Mouse (Mus musculus) cerebellum, adult (tissue): ENCODE results near the gene Mmp10.

Experiments used
- ATAC-seq: cut with Nextera tagmentation; 2 replicates; pipeline ENCODE4 v1.9.2; 2017; ENCODE audit warnings: mild to moderate bottlenecking, moderate library complexity, mixed read lengths; ENCODE audit not compliant: insufficient number of reproducible peaks, low FRiP score, low TSS enrichment

The Mmp10 gene

DNA sequence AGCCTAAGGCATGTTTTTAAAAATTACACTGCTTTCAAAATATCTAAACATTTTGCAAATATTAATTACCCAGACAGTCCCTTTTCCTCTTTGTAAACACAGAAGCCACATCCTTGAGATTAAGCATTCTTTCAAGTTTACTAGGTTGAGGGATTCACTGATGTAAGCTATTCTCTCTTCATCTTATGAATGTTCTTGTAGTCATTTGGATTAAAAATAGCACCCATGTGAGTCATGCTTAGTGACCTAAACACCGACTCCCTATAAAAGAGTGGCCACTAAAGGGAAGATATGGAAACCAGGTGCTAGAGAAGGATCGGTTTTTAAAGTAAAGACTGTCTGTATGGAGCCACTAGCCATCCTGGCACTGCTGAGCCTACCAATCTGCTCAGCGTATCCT lies at the start of gene Mmp10:
Mmp10 (plus strand) TSS at position 302 of the 400 bp plus-strand sequence.
- no peak for ATAC-seq

DNA sequence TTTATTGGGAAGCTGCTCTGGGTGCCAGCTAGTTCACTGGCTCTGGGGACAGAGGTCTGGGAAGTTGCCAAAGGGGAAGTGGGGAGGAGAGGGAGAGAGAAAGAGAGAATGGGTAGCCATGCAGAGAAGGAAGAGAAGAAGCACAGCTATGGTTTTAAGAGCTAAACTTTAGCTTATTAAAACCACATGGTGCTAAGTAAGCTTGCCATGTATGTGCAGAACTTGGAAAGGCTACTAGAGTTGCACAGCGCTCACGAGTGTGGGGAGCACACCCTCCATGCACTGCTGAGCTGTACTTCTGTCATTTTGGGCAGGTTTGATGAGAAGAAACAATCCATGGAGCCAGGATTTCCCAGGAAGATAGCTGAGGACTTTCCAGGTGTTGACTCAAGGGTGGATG lies 48.9 kb upstream of the Mmp10 start:
- no peak for ATAC-seq

DNA sequence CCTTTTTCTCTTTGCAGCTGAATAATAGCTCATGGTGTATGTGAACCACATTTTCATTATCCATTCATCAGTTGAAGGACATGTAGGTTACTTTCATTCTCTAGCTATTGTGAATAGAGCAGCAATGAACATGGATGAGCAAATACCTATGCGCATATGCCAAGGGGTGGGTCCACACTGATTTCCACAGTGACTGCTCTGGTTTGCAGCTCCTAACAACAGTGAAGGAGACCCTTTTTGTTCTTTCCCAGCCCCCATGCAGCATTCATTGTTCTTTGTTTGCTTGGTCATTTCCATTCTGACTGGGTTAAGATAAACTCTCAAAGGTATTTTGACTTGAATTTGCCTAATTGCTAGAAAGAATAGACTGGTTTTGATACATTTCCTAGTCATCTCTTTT lies 31.9 kb upstream of the Mmp10 start:
- ATAC-seq, result no peak

DNA sequence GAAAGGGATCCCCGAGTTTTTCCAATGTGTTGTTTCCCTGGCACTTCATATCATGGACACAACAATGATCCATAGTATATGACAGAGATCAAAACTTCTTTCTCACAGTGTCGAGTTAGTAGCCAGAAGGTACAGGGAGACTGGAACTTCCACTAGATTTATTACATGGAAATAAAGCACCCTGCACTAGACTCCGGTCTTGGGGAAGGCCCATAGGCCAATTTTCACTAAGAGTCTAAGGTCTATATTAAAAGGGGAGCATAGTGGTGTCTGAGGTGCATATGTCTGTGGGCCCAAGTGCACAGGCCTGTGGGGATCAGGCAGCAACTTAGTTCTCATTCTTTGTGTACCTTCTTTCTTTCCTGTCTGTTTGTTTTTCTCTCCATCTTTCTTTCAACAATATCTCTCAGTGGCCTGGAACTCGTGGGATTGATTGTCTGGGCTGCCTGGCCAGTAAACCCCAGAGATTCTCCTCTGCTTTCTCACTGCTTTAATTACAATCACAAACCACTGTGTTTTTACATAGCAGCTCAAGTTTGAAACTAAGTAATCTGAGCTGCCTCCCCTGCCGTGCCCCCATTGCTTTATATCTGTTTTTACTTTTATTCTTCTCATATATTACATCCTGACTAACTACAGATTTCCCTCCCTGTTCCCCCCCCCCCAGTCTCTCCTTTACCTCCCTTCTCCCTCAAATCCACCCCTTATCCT lies 18.3 kb upstream of the Mmp10 start:
- ATAC-seq, result no peak

DNA sequence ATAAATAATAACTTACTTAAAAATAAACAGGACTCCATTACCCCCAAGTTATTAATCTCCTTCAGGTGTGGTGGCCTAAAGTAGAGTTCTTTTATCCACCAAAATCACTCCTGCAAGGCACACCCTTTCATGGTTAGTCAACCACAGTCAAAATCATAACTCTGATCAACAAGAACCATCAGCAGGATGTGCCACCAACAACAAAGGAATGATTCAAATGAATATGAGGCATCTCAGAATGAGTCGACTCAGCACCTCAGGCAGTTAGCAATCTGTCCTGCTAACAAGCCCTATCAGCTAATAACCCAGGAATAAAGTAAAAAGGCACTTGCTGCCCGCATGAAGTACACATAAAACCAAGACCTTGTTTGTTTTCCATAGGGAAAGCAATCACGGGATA lies 1.0 kb upstream of the Mmp10 start:
- ATAC-seq, result no peak

DNA sequence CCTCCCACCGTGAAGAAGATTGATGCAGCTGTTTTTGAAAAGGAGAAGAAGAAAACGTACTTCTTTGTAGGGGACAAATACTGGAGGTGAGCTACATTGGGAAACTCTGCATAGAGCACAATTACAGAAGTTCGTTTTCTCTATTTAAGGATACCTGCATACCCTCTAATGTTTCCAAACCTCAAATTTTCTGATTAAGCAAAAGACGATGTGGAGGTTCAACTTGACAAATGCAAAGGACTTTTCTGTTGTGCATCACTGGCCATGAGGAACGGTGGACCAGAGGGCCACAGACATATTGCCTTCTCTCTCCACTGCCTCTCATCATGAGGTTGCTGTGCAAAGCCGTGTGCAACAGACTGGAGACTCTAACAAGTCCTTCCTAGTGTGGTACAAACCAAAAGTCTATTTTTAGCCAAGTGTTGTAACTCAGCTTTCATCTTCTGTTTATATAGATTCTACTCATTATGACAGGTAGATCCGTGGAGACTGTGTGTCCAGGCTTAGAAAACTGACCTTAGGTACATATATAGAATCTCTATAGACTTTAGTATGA lies 5.2 kb downstream of the Mmp10 start:
- ATAC-seq, result no peak

DNA sequence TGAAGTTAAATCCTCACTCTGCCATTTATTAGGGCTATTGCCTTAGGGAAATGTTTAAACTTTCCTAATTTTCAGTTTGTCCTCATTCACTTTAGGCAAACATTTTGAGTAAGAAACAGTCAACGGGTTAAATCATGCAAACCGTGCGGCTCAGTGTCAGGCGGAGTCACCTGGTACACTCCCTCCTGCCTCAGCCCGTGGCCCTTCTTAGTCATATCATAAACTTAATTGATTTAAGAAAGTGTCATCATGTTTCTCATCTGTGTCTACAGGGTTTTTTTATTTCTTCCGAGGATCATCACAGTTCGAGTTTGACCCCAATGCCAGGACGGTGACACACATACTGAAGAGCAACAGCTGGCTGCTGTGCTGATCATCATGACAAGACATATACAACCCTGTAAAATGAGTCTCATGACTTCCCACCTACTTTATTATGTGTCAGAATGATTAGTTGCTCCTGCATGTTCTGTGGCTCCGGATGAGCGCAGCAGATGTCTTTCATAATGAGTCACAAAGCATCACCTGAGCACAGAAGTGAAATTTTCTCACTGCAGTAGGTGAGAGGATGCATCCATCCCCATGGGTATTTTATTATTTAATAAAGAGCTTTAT lies 7.6 kb downstream of the Mmp10 start:
- ATAC-seq, result no peak

DNA sequence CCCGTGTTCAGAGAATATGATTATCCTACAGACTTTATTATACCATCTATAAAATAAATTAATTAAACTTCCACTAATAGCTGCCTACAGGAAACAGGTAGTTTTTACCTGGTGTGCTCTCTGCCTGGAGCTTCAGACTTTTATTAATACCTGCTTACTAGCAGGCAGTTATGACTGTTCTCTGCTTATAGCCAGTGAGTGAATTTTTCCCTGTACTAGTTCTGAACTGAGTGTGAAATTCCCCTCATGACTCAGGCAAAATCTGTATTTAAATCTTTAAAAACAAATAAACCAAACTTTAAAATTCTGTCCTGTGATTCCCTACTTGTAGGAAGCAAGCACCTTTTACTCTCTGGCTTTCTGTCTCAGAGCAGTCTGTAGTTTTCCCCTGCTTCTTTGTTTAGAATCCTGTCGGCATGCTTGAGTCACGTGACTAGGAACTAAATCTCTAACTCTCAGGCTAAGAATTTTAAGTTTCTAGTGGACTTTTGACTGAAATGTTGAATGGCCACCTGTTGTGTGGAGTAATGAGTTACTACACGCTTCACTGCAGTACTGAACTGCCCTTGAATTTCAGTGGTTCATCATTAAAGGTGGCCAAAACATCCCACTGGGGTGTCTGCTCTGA lies 15.9 kb downstream of the Mmp10 start:
- no peak for ATAC-seq

DNA sequence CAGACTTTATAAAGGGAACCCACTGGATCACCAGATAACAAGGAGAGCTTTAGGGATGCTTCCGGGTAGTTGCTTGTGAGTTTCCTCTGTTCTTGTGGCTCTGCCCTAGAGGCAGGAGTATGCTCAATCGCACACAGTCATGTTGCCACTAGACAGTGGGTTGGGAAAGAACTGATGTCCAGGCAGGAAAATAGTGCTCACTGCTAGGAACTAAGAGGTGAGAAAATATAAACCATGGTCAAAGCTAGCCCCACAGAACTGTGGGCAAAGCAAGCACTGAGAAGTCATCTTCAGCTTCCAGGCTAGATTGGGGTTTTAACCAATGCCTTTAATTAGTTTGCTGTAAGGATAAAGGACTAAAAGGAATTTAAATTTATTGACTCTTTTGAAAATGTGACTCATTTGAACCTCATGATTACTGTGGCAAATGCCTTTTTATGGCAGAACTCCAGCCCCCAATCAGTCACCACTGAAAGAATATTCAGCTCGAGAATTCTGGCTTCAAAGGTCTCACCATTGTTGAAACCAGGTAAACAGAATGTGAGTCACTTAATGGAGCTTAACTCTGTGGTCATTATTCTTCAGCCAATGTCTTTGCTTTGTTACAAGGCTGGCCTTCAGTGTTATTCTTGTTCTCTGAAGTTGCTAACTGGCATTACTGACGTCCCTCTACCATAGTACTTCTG lies 24.2 kb downstream of the Mmp10 start:
- ATAC-seq, result no peak

DNA sequence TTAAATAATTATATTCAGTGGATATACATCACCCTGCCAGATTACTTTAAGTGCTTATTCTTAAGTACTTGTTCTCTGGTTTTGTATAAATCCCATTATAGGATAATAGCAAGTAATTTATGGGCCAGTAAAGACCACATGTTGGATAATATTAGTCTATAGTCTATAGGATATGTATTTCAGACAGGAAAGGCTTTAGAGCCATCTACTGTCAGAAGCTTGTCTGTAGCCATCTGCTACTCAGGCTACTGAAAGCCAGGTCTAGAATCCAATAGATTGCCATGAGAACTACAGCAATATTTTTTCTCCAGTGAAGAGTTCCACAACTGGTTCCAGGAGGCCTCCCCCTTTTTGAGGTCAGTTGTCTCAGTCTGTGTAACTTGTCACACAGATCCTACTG lies 40.6 kb downstream of the Mmp10 start:
- ATAC-seq, result no peak

DNA sequence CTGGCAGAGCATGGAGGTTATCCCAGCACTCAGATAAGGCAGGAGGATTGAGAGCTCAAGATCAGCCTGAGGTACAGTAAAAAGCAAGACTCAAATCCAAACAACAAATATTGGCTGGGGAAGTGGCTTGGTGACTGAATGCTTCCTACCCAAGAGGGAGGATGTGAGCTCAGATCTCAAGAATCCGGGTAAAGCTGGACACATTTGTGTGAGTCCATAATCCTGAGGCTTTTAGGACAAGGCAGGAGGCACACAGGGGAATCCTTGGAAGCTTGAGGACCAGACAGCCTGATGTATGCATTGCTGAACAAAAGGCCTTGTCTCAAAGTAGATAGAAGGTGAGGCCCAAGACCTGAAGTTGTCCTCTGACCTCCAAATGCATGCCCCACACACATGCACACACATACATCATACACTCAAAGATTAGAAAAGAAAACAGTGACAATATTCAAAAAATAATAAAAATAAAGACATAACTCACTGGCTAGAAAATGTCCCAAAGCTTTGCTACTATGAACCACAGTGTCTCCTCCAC lies 42.8 kb downstream of the Mmp10 start:
- no peak for ATAC-seq

DNA sequence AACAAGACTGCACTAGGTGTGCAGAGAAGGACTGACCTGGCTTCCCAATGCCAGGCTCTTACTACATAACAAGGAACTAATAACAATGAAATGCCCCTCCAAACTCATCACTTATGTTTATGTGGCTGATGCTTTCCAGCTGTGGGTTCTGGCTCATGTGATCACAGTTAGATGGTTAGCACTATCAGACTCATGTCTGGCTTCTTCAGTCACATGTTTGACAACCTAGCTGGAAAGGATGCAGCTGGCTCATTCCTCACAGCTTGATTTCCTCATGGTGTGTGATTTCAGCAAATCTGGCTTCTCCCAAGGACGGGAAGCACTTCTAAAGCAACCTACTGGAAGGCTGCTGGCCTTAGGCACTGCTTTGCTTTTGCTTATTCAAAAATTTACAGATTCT lies 43.3 kb downstream of the Mmp10 start:
- no peak for ATAC-seq

DNA sequence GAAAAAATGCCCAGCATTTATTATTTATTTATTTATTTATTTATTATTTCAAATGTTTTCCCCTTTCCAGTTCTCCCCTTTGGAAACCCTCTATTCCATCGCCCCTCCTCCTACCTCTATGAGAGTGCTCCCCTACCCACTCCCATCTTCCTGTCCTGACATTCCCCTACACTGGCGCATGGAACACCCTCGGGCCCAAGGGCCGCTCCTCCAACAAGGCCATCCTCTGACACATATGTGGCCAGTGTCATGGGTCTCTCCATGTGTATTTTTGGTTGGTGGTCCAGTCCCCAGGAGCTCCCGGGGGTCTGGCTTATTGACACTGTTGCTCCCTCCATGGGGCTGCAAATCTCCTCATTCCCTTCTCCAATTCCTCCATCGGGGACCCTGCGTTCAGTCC lies 43.8 kb downstream of the Mmp10 start:
- no peak for ATAC-seq

DNA sequence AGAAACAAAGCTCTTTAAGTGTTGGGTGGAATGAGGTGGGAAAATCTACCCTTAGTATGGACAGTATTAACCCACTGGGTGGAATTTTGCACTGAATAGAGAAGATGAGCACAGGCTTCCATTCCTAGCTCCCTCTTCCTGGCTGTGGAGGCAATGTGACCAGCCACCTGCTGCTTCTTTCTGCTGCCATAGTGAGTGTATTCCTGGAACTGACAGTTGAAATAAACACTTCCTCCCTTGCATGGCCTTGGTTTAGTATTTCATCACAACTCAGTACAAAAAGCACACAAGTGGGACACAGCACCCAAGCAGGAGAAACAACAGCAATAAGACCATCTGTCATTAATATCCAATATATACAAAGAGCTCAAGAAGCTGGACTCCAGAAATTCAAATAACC lies 49.8 kb downstream of the Mmp10 start:
- no peak for ATAC-seq

DNA sequence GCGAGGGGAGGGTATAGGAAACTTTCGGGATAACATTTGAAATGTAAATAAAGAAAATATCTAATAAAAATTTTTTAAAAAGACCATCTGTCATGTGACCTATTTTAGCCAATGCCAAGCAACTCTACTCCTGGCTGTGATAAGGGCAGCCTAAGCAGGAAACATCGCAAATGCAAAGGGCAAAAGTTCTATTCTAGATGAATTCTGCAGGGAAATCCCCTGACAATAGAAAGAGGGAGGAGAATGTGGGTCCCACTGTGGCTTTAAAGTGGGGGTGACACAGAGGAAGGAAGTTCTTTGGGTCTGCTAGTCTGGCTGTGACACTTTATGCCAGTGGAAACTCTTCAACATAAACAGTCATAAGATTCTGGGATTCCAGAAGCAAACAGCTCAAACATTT lies 51.4 kb downstream of the Mmp10 start:
- no peak for ATAC-seq

DNA sequence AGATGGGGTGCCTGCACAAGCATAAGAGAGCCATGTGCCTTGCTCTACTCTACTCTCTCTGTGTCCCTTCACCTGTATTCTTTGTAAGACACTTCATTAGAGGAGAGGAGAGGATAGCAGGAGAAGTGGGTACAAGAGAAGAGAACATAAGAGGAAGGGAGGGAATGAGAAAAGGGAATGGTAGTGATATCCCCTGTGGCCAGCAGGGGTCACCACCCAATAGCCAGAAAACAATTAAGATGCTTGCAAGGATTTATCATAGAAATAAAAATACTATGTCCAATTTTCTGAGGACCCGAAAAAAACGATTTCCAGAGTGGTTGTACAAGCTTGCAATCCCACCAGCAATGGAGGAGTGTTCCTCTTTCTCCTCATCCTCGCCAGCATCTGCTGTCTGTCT lies 52.2 kb downstream of the Mmp10 start:
- no peak for ATAC-seq

DNA sequence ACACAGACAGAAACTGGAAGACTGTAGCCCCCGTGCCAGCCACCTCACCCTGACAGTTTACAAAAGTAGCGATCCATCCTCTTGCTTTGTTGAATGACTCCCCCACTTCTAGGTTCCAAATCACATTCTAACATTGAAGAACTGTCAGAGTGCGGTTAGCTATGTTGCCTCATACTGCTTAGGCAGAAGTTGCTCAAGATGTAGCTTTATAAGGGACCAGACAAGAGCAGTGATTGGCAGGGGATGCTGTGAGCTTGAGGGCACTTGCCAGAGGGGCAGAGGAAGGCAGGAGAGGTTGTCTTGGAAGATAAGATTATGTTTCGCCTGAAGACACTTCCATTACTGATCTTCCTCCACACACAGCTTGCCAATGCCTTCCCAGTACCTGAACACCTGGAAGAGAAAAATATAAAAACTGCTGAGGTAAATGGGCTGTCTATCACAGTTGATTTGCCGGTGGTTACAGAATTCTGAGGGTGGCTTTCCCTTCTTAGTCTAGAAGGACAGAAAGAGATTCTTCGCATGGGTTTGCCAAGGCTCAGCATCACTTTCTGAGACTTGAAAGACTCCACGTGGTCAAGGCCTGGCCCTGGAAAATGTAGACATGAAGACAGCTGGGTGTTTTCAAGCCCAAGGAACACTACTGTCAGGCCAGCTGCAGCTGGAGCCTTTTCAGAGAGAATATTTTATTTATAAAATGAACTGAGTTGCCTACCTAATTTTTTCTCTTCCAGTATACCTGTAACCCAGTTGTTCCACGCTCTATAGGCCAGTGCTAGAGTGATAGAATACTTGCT lies 56.3 kb downstream of the Mmp10 start, which contains the start of gene Mmp8:
Mmp8 (plus strand) TSS at position 236 of the 797 bp plus-strand sequence.
- ATAC-seq, result no peak
